Mouse (Mus musculus): ENCODE measurements around the gene Cdk18.

Gene Cdk18

DNA sequence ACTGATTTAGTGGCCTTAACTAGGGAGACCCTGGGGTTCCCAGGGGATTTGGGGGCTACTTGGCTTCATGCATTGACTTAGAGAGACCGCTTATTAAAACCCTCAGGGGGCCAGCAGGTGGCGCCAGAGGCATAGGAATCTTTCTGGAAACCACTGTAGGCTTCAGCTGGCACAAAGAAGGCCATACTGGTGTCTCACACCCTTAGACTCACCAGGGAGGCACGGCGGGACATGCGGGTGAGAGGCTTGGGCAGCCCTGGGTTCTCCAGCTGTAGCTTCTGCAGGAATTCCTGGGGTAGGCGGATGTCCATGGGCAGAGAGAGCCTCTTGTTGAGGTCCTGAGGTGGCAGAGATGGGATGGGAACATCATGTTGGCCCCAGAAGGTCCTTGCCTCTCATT, 18.2 kb downstream of the Cdk18 start:
- intact Hi-C loops (cut with DNase I): loop anchor here (1.0 kb wide), 1 partner anchor 34 kb away; no protein-coding TSS in a partner anchor

DNA sequence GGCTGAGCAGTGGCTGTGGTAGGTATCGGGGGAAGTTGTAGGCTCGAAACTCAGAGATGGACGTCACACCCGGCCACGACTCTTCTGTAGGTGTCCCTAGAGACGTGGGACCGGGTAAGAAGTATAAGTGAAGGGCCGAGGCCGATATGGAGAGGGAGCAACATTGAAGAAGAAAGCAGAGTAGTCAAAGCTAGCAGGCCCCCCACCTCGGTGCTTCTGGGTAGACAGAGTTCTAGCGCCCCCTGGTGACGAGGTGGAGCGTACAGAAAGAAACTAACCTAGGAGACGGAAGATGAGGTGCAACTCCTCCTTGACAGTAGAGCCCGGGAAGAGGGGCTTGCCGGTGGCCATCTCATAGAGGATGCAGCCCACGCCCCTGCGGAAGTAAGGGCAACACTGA, 22.9 kb downstream of the Cdk18 start:
- intact Hi-C loops (cut with DNase I): loop anchor here (5.0 kb wide), 1 partner anchor 119 kb away; no protein-coding TSS in a partner anchor

DNA sequence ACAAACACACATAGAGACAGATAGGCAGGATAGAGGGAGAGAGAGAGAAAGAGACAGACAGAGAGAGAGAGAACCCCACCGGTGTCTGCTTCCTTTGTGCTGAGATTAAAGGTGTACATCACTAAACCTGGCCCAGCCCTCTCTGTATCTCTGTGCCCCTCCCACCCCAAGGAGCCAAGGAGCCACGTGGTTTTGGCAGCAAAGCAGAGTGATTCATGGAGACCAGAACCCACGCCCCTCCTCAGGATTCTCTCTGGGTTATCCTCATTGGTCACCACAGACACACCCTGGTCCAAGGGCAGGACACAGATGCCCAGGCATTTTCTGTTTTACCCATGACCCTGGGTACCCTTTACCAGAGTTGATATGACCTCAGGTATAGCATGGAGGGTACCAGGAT, 26.4 kb downstream of the Cdk18 start:
- intact Hi-C loops (cut with DNase I): no loop called here

- intact Hi-C loops (cut with DNase I): no loop called here
Measured at GRCm38 (mm10) chr1:132112426-132112825, 27.1 kb downstream of the Cdk18 start.

DNA sequence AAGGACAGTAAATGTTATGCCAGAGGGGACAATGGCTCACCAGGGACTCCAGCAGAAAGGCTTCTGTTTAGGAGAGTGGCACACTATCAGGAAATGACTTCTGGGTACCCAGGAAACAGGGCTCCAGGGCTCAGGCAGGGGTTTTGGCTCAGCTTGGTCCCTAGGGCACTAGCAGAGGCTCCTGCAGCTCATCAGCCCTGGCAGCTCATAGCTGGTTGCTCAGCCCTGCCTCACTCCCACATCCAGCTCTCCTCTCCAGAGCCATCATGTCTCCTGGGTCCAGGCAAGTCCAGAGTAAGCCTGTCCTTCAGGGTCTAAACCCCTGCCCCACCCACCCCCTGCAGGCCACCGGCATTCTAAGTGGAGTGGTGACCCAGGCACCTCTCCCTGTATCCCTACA, 28.1 kb downstream of the Cdk18 start:
- intact Hi-C loops (cut with DNase I): no loop called here

DNA sequence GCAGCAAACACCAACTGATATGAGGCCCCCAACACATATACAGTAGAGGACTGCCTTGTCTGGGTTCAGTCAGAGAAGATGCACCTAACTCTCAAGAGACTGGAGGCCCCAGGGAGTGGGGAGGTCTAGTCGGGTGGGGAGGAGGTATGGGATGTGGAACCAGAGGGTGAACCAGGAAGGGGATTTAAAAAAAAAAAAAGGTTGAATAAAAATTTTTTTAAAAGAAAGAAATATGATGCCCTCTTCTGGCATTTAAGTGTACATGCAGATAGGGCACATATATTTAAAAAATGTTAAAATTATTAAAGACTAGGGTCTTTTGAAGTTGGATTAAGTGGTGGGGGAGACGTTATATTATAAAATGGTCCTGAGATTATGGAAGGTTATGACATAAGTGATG, 30.1 kb downstream of the Cdk18 start:
- intact Hi-C loops (cut with DNase I): no loop called here

GRCm38 (mm10) chr1:132104353-132104752, 35.1 kb downstream of the Cdk18 start:
- intact Hi-C loops (cut with DNase I): no loop called here

- intact Hi-C loops (cut with DNase I): no loop called here
Measured at GRCm38 (mm10) chr1:132101953-132102697, 37.4 kb downstream of the Cdk18 start.

- intact Hi-C loops (cut with DNase I): no loop called here
Measured at GRCm38 (mm10) chr1:132099775-132100174, 39.7 kb downstream of the Cdk18 start.

DNA sequence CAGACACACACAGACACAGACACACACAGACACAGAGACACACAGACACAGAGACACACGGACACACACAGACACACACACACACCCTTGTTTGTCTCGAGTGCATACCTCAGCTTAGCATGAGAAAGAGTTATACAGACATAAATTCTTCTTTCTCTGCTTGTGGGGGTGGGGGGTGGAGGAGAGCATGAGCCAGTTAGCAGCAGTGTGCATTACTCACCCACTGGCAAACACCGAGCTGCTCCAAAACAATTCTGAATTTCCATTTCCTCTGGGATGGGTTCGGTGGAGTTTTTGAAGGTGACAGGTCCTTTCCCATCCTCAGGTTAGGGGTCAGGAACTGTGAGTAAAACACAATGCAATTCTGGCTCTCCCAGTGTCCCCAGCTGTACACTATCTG, 40.5 kb downstream of the Cdk18 start:
- intact Hi-C loops (cut with DNase I): no loop called here

DNA sequence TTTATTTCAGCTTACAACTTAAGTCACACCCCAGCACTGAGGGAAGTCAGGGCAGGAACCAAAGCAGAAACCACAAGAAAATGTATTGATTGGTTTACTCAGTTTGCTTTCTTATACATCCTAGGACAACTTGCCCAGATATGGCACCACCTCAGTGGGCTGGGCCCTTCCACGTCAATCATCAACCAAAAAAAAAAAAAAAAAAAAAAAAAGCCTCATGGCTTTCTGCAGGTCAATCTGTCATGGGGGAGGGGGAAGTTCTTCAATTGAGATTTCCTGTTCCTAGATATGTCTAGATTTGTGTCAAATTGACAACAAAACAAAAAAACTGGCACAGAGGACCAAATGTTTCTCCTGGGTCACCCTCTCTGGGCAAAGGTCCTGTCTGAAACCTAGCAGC, 41.4 kb downstream of the Cdk18 start:
- intact Hi-C loops (cut with DNase I): no loop called here

GRCm38 (mm10) chr1:132095356-132096004, 44.0 kb downstream of the Cdk18 start:
- intact Hi-C loops (cut with DNase I): no loop called here

DNA sequence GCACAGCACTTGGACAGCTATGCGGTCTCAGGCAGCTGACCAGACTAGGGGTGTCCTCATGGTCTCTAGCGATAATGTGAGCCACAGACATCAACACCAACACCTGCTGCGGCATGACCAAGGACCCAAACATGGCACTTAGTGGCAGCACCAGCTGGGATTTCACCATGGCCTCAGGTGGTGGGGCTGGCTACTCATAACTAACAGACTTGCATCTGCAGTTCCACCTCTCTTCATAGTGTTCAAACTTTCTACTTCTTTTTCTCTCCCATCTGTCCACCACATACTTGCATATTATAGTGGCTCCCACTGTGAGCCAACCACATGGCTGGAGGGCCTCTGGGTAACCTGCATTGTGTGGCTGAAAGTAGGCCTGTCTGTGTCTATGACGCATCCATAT, 46.2 kb downstream of the Cdk18 start:
- intact Hi-C loops (cut with DNase I): no loop called here

DNA sequence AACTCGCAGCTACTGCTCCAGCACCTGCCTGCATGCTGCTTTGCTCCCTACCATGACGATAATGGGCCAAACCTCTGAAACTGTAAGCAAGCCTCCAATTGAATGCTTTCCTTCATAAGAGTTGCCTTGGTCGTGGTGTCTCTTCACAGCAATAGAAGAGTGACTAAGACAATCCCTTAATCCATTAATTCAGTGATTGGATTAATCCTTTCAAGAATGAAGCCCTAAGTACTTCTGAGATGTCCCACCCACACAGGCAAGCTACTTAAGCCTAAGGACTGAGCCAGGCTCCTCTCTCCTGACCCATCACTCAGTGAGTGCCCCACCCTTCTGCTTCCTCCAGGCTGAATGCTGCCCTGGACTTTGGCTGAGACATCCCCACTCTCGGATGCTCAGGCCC, 49.2 kb downstream of the Cdk18 start:
- intact Hi-C loops (cut with DNase I): no loop called here

GRCm38 (mm10) chr1:132089767-132090166, 49.7 kb downstream of the Cdk18 start:
- intact Hi-C loops (cut with DNase I): no loop called here

- intact Hi-C loops (cut with DNase I): no loop called here
Measured at GRCm38 (mm10) chr1:132088181-132088671, 51.3 kb downstream of the Cdk18 start.

- intact Hi-C loops (cut with DNase I): no loop called here
Measured at GRCm38 (mm10) chr1:132085181-132086049, 54.1 kb downstream of the Cdk18 start.

DNA sequence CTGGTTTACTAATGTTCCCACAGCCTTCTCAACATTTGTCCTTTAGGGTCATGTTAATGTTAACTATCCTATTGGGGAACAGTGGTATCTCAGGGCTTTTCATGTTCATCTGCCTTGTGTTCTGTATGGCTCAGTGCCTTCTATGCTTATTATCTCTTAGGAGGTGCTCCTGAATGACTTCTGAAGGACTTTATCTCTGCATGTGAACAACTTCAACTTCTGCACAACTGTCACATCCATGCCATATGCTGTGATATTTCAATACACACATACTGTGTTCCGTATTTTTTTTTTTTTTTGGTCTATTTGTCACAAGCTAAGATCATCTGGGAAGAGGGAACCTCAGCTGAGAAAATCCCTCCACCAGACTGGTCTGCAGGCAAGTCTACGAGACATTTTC, 61.1 kb downstream of the Cdk18 start:
- intact Hi-C loops (cut with DNase I): no loop called here

DNA sequence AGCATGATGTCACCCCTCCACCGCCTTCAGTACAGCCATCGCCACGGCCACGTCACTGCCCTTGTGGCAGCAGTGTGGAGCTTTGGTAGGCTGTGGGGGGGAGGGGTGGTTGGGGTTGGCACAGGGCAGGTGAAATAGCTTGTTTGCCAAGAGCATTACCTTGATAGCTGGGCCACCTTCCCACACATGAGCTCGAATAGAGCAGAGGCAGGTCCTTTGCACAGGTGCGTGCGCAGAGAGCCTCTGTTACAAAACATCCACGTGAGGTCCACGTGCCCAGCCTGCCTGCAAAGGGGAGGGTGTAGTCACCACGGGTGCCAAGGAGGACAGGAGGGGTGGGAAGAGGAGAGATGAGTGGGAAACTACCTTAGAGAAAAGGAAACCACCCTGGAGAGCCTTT, 63.9 kb downstream of the Cdk18 start:
- intact Hi-C loops (cut with DNase I): no loop called here

GRCm38 (mm10) chr1:132070659-132071058, 68.8 kb downstream of the Cdk18 start:
- intact Hi-C loops (cut with DNase I): no loop called here

DNA sequence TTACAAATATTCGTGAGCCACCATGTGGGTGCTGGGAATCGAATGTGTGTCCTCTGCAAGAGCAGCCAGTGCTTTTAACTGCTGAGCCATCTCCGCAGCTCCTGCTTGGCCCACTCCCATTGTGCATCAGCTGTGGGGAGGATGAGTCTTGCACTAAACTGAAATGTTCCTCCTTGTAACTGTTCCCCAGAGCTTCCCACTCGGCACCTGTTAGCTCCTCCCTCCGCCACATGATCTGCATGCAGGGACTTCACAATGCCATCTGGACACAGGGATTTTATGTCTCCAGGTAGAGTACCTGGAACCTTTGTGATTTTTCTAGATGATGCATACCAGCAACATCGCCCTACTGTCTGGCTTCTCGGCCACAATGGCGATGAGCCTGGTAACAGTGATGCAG, 70.0 kb downstream of the Cdk18 start:
- intact Hi-C loops (cut with DNase I): no loop called here
